Mouse (Mus musculus): ENCODE measurements around the gene Lgals4. TPM values are rescaled to one million over a fixed set of nuclear protein-coding genes. Genes with fewer than 3 reads are reported as not detected.

Lgals4 gene
- total and polyA plus RNA-seq, 3 experiments, result 2.1 to 5.1 TPM; not detected in 1

DNA sequence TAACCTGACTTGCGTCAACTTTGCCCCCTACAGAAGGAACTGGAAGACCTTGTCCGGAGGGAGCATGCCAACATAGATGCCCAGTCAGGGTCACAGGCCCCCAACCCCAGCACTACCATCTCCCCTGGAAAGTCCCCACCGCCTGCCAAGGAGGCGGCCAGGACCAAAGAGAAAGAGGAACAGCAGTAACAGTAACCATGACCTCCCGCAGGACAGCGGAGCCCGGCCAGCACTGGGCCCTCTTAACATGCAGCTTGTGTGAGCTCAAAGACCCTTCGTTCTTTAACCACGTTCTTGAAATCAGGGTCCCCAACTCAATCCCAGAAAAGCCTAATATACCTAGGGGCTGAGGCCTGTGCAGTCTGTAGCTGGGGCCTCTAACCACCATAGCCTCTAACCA lies 45.8 kb upstream of the Lgals4 start:
- Histone ChIP-seq H3K9me3 (replicated peaks; ENCODE audit: insufficient read depth, low read length) (no peaks in the 10 kb centered on the region), H3K9ac (ENCODE audit: control insufficient read depth, low read depth, low read length, poor library complexity, severe bottlenecking) (no peak overlapping the region), H3K79me2 (ENCODE audit: control insufficient read depth, insufficient read depth, low read length, poor library complexity) (no peaks in the 10 kb centered on the region), H3K36me3 (ENCODE audit: control insufficient read depth in 1 of 2, insufficient read depth in 2 of 2, low read length in 2 of 2) (no peaks in the 10 kb centered on the region), H3K27ac (ENCODE audit: control insufficient read depth, low read depth, low read length) (no peak overlapping the region), H3K27me3 (ENCODE audit: control insufficient read depth in 1 of 2, insufficient read depth in 2 of 2, low read length in 2 of 2) (no peaks in the 10 kb centered on the region), H3K4me3 (ENCODE audit: control insufficient read depth in 1 of 2, insufficient read depth in 1 of 2, low read depth in 2 of 2, low read length in 2 of 2) (no peak overlapping the region), H3K4me1 (ENCODE audit: control insufficient read depth in 1 of 2, insufficient read depth in 2 of 2, low read length in 2 of 2) (no peaks in the 10 kb centered on the region)
- DNase-seq (ENCODE audit: low read depth, low spot score), result no peak
- TF ChIP-seq NRF1 (IDR thresholded peaks at IDR 0.05; ENCODE audit: insufficient read depth, low read depth, low read length, poor library complexity, severe bottlenecking), result no peak

DNA sequence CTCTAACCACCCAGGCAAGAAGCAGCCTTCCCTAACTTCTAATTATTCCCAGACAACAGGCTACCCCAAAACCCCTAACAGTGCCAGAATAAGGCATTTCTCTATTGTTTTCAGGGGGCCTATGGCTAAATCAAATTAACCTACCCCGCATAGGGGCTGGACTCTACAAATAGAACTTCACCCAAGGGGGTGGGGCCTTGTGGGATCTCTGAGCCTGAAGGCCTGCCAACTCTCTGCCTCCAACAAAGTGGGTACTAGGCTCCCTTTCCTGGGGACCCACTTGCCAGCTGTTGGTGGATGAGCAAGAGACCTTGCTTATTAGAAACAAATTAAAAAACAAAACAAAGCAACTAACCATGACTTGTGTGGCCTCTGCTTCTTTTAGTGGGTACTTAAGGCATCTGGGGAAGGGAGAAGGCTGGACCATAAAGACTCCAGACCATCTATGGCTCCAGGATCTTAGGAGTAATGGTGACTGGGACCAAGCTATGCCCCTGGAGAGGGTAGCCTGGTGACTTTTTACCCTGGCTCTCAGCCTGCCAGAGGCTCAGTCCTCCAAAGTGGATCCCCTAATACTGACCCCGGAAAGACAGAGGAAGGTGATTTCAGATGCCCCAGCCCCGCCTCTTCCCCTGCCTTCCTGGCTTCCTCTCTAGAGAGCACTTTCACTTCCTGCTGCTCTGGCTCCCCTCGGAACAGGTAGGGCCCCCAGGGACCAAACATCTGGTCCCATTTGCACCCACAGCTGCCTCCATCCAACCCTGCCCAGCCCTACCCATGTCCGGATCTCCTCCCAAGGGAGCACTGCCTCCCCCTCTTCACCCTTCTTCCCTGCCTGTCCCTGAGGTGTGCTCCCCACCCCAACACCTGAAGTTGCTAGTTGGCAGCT lies 45.1 kb upstream of the Lgals4 start, which contains the start of gene Rinl:
Gene Rinl, plus strand, starts transcription at position 663 of the 889 bp plus-strand sequence.
- H3K36me3 ChIP-seq (ENCODE audit: control insufficient read depth in 1 of 2, insufficient read depth in 2 of 2, low read length in 2 of 2), result no peaks in the 10 kb centered on the region
- H3K79me2 ChIP-seq (ENCODE audit: control insufficient read depth, insufficient read depth, low read length, poor library complexity), result no peaks in the 10 kb centered on the region
- no peak within 1 kb of the TSS for H3K27ac ChIP-seq (ENCODE audit: control insufficient read depth, low read depth, low read length)
- H3K4me1 ChIP-seq (ENCODE audit: control insufficient read depth in 1 of 2, insufficient read depth in 2 of 2, low read length in 2 of 2), result no peaks in the 10 kb centered on the region
- TF ChIP-seq POLR2A (IDR thresholded peaks at IDR 0.05; ENCODE audit: control insufficient read depth in 1 of 2, insufficient read depth in 1 of 2, low read depth in 1 of 2, low read length in 2 of 2, poor library complexity in 1 of 2) (no peak), MAX (IDR thresholded peaks at IDR 0.05; ENCODE audit: low read length) (no peak), GABPA (IDR thresholded peaks at IDR 0.05; ENCODE audit: low read depth, low read length) (no peak), GATA1 (IDR thresholded peaks at IDR 0.05; ENCODE audit: low read depth, low read length) (no peak), CHD1 (IDR thresholded peaks at IDR 0.05; ENCODE audit: low read depth, low read length) (no peak)
- H3K27me3 ChIP-seq (ENCODE audit: control insufficient read depth in 1 of 2, insufficient read depth in 2 of 2, low read length in 2 of 2), result no peaks in the 10 kb centered on the region
- DNase-seq (ENCODE audit: low read depth, low spot score), result no peak
- H3K9me3 ChIP-seq (replicated peaks; ENCODE audit: insufficient read depth, low read length), result no peaks in the 10 kb centered on the region
- no peak within 1 kb of the TSS for H3K9ac ChIP-seq (ENCODE audit: control insufficient read depth, low read depth, low read length, poor library complexity, severe bottlenecking)
- H3K4me3 ChIP-seq (ENCODE audit: control insufficient read depth in 1 of 2, insufficient read depth in 1 of 2, low read depth in 2 of 2, low read length in 2 of 2), result no peak within 1 kb of the TSS

DNA sequence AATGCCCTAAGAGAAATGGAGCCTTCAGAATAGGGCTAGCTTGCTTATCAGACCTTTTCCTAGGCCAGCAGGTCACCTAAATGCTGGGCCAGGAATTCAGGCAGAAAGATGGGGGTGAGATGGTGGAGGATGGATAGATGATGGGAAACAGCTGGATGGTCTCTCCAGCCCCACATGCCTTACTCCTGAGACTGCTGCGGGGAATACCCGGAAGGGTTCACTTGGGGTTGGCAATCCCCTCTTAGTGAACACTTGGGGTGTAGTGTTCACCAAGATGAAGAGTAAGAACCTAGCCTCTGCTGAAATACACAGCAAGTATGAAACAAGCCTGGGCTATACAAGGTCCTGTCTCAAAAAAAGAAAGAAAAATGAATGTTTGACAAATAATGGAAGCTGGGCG lies 44.4 kb upstream of the Lgals4 start:
- Histone ChIP-seq H3K27me3 (ENCODE audit: control insufficient read depth in 1 of 2, insufficient read depth in 2 of 2, low read length in 2 of 2) (no peaks in the 10 kb centered on the region), H3K9me3 (replicated peaks; ENCODE audit: insufficient read depth, low read length) (no peaks in the 10 kb centered on the region), H3K36me3 (ENCODE audit: control insufficient read depth in 1 of 2, insufficient read depth in 2 of 2, low read length in 2 of 2) (no peaks in the 10 kb centered on the region), H3K27ac (ENCODE audit: control insufficient read depth, low read depth, low read length) (no peak overlapping the region), H3K4me3 (ENCODE audit: control insufficient read depth in 1 of 2, insufficient read depth in 1 of 2, low read depth in 2 of 2, low read length in 2 of 2) (no peak overlapping the region), H3K4me1 (ENCODE audit: control insufficient read depth in 1 of 2, insufficient read depth in 2 of 2, low read length in 2 of 2) (no peaks in the 10 kb centered on the region), H3K9ac (ENCODE audit: control insufficient read depth, low read depth, low read length, poor library complexity, severe bottlenecking) (no peak overlapping the region), H3K79me2 (ENCODE audit: control insufficient read depth, insufficient read depth, low read length, poor library complexity) (no peaks in the 10 kb centered on the region)
- DNase-seq (ENCODE audit: low read depth, low spot score), result no peak
- no peak for TF ChIP-seq ZKSCAN1 (IDR thresholded peaks at IDR 0.05; ENCODE audit: low read depth, low read length)
- no peak for TF ChIP-seq SIN3A (IDR thresholded peaks at IDR 0.05; ENCODE audit: low read length)
